Mouse (Mus musculus) layer of hippocampus, adult 11-12 months (tissue): ENCODE data around the gene E030018B13Rik.

ENCODE experiments used
- DNase-seq: peaks from one replicate; pipeline ENCODE4 v3.0.0; 2022; ENCODE audit warnings: low spot score

E030018B13Rik gene

GRCm38 (mm10) chr7:63897655-63898054, 19.0 kb upstream of the E030018B13Rik start:
- no peak for DNase-seq

GRCm38 (mm10) chr7:63898201-63898600, 18.5 kb upstream of the E030018B13Rik start:
- DNase-seq = no peak

GRCm38 (mm10) chr7:63899925-63900324, 16.7 kb upstream of the E030018B13Rik start:
- no peak for DNase-seq

GRCm38 (mm10) chr7:63900411-63900810, 16.2 kb upstream of the E030018B13Rik start:
- DNase-seq = no peak

GRCm38 (mm10) chr7:63901346-63901745, 15.3 kb upstream of the E030018B13Rik start:
- peak; percentile 63 for DNase-seq

GRCm38 (mm10) chr7:63901942-63902341, 14.7 kb upstream of the E030018B13Rik start:
- no peak for DNase-seq

GRCm38 (mm10) chr7:63902604-63903210, 13.9 kb upstream of the E030018B13Rik start:
- DNase-seq = no peak

- no peak for DNase-seq
Measured at GRCm38 (mm10) chr7:63903635-63904380, 12.8 kb upstream of the E030018B13Rik start.

GRCm38 (mm10) chr7:63905190-63905589, 11.5 kb upstream of the E030018B13Rik start:
- no peak for DNase-seq

- DNase-seq = no peak
Measured at GRCm38 (mm10) chr7:63905642-63906041, 11.0 kb upstream of the E030018B13Rik start.

- DNase-seq = no peak
Measured at GRCm38 (mm10) chr7:63907778-63908495, 8.7 kb upstream of the E030018B13Rik start.

GRCm38 (mm10) chr7:63908496-63909285, 8.0 kb upstream of the E030018B13Rik start:
- DNase-seq = no peak

- DNase-seq = no peak
Measured at GRCm38 (mm10) chr7:63910225-63910624, 6.4 kb upstream of the E030018B13Rik start.

GRCm38 (mm10) chr7:63910912-63911311, 5.7 kb upstream of the E030018B13Rik start:
- DNase-seq = no peak

- peak; percentile 60 for DNase-seq
Measured at GRCm38 (mm10) chr7:63911383-63912233, 5.0 kb upstream of the E030018B13Rik start.

GRCm38 (mm10) chr7:63912234-63912810, 4.3 kb upstream of the E030018B13Rik start:
- no peak for DNase-seq

- no peak for DNase-seq
Measured at GRCm38 (mm10) chr7:63912924-63913723, 3.5 kb upstream of the E030018B13Rik start.

GRCm38 (mm10) chr7:63913724-63914692, 2.6 kb upstream of the E030018B13Rik start:
- no peak for DNase-seq

GRCm38 (mm10) chr7:63914891-63915290, 1.8 kb upstream of the E030018B13Rik start:
- no peak for DNase-seq
